Mouse (Mus musculus): ENCODE measurements around the gene 4930415O20Rik. TPM values are rescaled to one million over a fixed set of nuclear protein-coding genes. Genes with fewer than 3 reads are reported as not detected.

Gene 4930415O20Rik
- polyA plus RNA-seq, 1 experiment from 2014 or later = not detected

DNA sequence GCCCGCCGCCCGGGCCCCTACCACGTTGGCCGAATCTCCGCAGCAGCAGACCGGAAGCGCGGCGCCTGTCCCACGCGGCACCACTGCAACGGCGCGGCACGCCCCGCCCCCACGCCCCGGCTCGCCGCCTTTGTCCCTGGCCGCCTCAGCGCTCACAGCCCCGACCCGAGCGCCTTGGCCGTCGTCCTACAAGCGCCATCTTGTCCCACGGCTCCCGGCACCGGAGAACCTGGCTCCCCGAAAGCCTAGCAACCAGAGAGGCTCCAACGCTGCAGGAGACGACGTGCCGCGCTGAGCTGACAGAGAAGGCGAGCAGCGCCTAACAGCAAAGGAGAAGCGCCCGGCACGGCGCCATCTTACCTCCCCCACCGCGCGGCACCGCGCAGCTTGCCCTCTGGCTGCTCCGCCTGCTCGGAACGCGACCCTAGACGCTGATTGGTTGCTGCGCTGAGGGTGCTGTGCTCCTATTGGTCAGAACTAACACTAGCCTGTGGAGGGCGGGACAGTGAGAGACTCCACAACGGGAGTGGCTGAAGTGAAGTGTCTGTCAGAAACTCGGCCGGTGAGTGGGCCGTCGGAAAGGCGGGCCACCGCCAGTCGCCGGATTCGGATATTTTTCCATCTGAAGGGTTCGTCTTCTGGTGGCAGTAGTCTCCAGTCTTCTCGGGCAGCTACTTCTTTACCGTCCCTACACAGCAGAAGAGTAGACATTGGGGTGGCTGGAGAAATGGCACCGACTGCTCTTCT, 36.8 kb upstream of the 4930415O20Rik start, which contains the start of gene Kansl2:
Gene Kansl2 (minus strand): TSS at position 384 of the 747 bp plus-strand sequence.
- Histone ChIP-seq H3K4me3 (ENCODE audit: low read depth, low read length) (peak within 1 kb of the TSS; percentile 81), H3K27ac (replicated peaks; ENCODE audit: low read depth, low read length) (peak within 1 kb of the TSS; percentile 94), H3K4me1 (ENCODE audit: control insufficient read depth, insufficient read depth, low read length) (no peaks in the 10 kb centered on the region), H3K9ac (replicated peaks; ENCODE audit: low read length) (peak within 1 kb of the TSS; percentile 96), H3K9me3 (replicated peaks; ENCODE audit: control insufficient read depth, low read length) (no peaks in the 10 kb centered on the region), H3K27me3 (ENCODE audit: control insufficient read depth, insufficient read depth, low read length) (no peaks in the 10 kb centered on the region), H3K4me2 (ENCODE audit: low read depth, low read length) (peak within 1 kb of the TSS; percentile 61), H3K36me3 (replicated peaks; ENCODE audit: control insufficient read depth, insufficient read depth, low read depth, low read length) (peaks cover 9% of the 10 kb centered on the region)
- under 1% methylated on average over 67 of the region's 70 CpGs for WGBS
- DNase-seq (ENCODE audit: low spot score) = peak; percentile 99
- peak; percentile 100 for ATAC-seq (replicated peaks; ENCODE audit: insufficient number of reproducible peaks, low FRiP score, low TSS enrichment, low read depth)

DNA sequence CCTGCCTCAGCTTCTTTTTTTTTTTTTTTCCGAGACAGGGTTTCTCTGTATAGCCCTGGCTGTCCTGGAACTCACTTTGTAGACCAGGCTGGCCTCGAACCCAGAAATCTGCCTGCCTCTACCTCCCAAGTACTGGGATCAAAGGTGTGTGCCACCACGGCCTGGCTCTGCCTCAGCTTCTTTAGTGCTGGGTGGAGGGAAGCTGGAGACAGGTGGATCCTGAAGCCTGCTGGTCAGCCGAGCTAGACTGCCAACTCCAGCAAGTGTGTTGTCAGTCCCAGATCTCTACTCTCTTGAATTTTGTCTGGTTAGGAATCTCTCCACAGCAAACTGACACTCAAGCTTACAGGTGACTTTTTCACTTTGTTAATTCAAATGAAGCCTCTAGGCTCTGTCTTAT, 34.9 kb upstream of the 4930415O20Rik start:
- ATAC-seq (replicated peaks; ENCODE audit: insufficient number of reproducible peaks, low FRiP score, low TSS enrichment, low read depth) (no peak), DNase-seq (ENCODE audit: low spot score) (no peak)
- Histone ChIP-seq H3K27ac (replicated peaks; ENCODE audit: low read depth, low read length) (no peak overlapping the region), H3K4me1 (ENCODE audit: control insufficient read depth, insufficient read depth, low read length) (no peaks in the 10 kb centered on the region), H3K9me3 (replicated peaks; ENCODE audit: control insufficient read depth, low read length) (no peaks in the 10 kb centered on the region), H3K36me3 (replicated peaks; ENCODE audit: control insufficient read depth, insufficient read depth, low read depth, low read length) (peaks cover 8% of the 10 kb centered on the region), H3K27me3 (ENCODE audit: control insufficient read depth, insufficient read depth, low read length) (no peaks in the 10 kb centered on the region), H3K4me3 (ENCODE audit: low read depth, low read length) (no peak overlapping the region), H3K9ac (replicated peaks; ENCODE audit: low read length) (no peak overlapping the region), H3K4me2 (ENCODE audit: low read depth, low read length) (no peak overlapping the region)
- WGBS = 81% methylated on average over 4 of the region's 4 CpGs

DNA sequence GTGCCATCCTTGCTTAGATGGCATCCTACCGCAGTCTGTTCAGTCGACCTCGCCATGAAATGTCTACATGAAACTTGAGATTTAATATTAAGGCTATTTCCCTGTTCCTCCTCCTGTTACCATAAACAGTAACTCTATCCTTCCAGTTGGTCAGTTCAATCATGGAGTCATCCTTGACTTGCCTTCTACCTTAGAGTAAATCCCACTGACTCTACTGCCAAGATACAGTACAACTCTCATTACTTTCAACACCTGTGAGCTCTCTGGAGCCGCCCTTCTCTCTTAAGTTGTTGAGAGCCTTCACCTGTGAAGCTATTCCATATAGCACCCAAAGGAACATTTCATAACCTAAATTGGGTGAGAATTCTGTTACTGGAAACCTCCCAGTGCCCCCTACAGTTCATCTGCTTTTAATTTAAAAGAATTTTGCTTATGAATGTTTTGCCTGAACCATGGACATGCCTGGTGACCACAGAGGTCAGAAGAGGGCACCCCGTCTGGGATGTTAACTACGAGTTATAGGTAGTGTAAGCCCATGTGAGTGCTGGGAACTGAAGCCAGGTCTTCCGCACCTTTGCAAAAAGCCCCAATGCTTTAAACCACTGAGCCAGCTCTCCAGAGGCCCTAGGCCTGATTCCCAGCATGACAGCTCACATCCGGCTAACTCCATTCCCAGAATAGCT, 33.8 kb upstream of the 4930415O20Rik start:
- H3K4me3 ChIP-seq (ENCODE audit: low read depth, low read length) = no peak overlapping the region
- DNase-seq (ENCODE audit: low spot score) (no peak), ATAC-seq (replicated peaks; ENCODE audit: insufficient number of reproducible peaks, low FRiP score, low TSS enrichment, low read depth) (no peak)
- 81% methylated on average over 8 of the region's 8 CpGs for WGBS
- H3K27me3 ChIP-seq (ENCODE audit: control insufficient read depth, insufficient read depth, low read length) = no peaks in the 10 kb centered on the region
- H3K9me3 ChIP-seq (replicated peaks; ENCODE audit: control insufficient read depth, low read length) = no peaks in the 10 kb centered on the region
- peaks cover 4% of the 10 kb centered on the region for H3K36me3 ChIP-seq (replicated peaks; ENCODE audit: control insufficient read depth, insufficient read depth, low read depth, low read length)
- H3K27ac ChIP-seq (replicated peaks; ENCODE audit: low read depth, low read length) = no peak overlapping the region
- H3K4me1 ChIP-seq (ENCODE audit: control insufficient read depth, insufficient read depth, low read length) = no peaks in the 10 kb centered on the region
- no peak overlapping the region for H3K4me2 ChIP-seq (ENCODE audit: low read depth, low read length)
- H3K9ac ChIP-seq (replicated peaks; ENCODE audit: low read length) = no peak overlapping the region

DNA sequence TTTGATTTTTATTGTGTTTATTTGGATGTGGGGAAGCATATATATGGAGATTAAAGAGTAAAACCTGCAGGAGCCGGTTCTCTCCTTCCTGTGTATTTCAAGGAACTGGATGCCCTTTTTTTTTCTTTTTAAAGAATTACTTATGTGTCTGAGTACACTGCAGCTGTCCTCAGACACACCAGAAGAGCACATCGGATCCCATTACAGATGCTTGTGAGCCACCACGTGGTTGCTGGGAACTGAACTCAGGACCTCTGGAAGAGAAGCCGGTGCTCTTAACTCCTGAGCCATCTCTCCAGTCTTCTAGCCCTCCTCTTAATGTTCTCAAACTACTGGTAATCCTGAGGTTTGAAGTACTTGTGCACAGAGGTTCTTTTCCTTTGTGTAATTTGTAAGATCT, 32.9 kb upstream of the 4930415O20Rik start:
- Histone ChIP-seq H3K9ac (replicated peaks; ENCODE audit: low read length) (no peak overlapping the region), H3K4me2 (ENCODE audit: low read depth, low read length) (no peak overlapping the region), H3K27me3 (ENCODE audit: control insufficient read depth, insufficient read depth, low read length) (no peaks in the 10 kb centered on the region), H3K4me1 (ENCODE audit: control insufficient read depth, insufficient read depth, low read length) (no peaks in the 10 kb centered on the region), H3K36me3 (replicated peaks; ENCODE audit: control insufficient read depth, insufficient read depth, low read depth, low read length) (peaks cover 7% of the 10 kb centered on the region), H3K4me3 (ENCODE audit: low read depth, low read length) (no peak overlapping the region), H3K9me3 (replicated peaks; ENCODE audit: control insufficient read depth, low read length) (no peaks in the 10 kb centered on the region), H3K27ac (replicated peaks; ENCODE audit: low read depth, low read length) (no peak overlapping the region)
- 74% methylated on average over 4 of the region's 4 CpGs for WGBS
- ATAC-seq (replicated peaks; ENCODE audit: insufficient number of reproducible peaks, low FRiP score, low TSS enrichment, low read depth) = no peak
- no peak for DNase-seq (ENCODE audit: low spot score)

DNA sequence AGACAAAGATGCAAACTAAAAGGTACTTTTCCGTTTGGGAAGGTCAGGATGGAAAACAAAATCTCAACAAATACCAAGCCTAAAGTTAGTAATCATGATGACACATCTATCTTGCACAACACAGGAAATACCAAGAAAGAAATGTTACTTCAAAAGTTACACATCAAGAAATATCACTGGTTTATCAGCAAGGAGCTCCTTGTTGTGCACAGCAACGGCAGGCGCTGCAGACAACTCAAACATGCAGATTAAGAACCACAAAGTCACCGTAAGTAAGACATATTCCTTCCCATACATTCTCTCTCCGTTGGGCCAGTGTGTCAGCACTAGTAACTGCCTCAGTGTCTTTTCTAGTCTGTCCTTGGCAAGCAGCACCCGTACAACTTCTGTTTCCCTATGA, 29.7 kb upstream of the 4930415O20Rik start:
- H3K9ac ChIP-seq (replicated peaks; ENCODE audit: low read length) = no peak overlapping the region
- H3K4me1 ChIP-seq (ENCODE audit: control insufficient read depth, insufficient read depth, low read length) = no peaks in the 10 kb centered on the region
- no peak overlapping the region for H3K4me2 ChIP-seq (ENCODE audit: low read depth, low read length)
- H3K27ac ChIP-seq (replicated peaks; ENCODE audit: low read depth, low read length) = no peak overlapping the region
- H3K36me3 ChIP-seq (replicated peaks; ENCODE audit: control insufficient read depth, insufficient read depth, low read depth, low read length) = peaks cover 24% of the 10 kb centered on the region
- H3K4me3 ChIP-seq (ENCODE audit: low read depth, low read length) = no peak overlapping the region
- 92% methylated on average over 6 of the region's 6 CpGs for WGBS
- no peak for ATAC-seq (replicated peaks; ENCODE audit: insufficient number of reproducible peaks, low FRiP score, low TSS enrichment, low read depth)
- no peaks in the 10 kb centered on the region for H3K9me3 ChIP-seq (replicated peaks; ENCODE audit: control insufficient read depth, low read length)
- no peak for DNase-seq (ENCODE audit: low spot score)
- no peaks in the 10 kb centered on the region for H3K27me3 ChIP-seq (ENCODE audit: control insufficient read depth, insufficient read depth, low read length)

DNA sequence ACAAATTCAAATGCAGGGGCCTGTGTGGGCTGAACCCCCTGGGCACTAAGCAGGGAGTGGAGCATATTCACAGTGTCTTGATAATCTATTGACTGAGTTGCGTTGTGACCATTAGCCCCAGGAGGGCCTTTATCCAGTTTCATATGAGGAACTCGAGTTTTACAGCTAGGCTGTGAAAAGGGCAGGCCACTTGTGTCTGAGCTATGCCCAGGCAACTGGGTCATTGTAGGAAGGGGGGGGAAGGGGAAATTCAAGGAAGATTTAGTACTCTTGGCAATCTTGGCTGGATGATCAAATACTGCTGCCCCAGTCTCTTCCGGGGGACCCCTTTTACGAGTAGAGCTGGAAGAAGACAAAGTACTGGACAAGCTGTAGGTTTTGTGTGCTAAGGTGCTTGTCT, 27.5 kb upstream of the 4930415O20Rik start:
- WGBS = 94% methylated on average over 4 of the region's 4 CpGs
- H3K36me3 ChIP-seq (replicated peaks; ENCODE audit: control insufficient read depth, insufficient read depth, low read depth, low read length) = peaks cover 24% of the 10 kb centered on the region
- H3K27ac ChIP-seq (replicated peaks; ENCODE audit: low read depth, low read length) = no peak overlapping the region
- ATAC-seq (replicated peaks; ENCODE audit: insufficient number of reproducible peaks, low FRiP score, low TSS enrichment, low read depth) (no peak), DNase-seq (ENCODE audit: low spot score) (no peak)
- no peak overlapping the region for H3K9ac ChIP-seq (replicated peaks; ENCODE audit: low read length)
- no peaks in the 10 kb centered on the region for H3K9me3 ChIP-seq (replicated peaks; ENCODE audit: control insufficient read depth, low read length)
- no peaks in the 10 kb centered on the region for H3K4me1 ChIP-seq (ENCODE audit: control insufficient read depth, insufficient read depth, low read length)
- H3K4me2 ChIP-seq (ENCODE audit: low read depth, low read length) = no peak overlapping the region
- H3K27me3 ChIP-seq (ENCODE audit: control insufficient read depth, insufficient read depth, low read length) = no peaks in the 10 kb centered on the region
- H3K4me3 ChIP-seq (ENCODE audit: low read depth, low read length) = no peak overlapping the region

DNA sequence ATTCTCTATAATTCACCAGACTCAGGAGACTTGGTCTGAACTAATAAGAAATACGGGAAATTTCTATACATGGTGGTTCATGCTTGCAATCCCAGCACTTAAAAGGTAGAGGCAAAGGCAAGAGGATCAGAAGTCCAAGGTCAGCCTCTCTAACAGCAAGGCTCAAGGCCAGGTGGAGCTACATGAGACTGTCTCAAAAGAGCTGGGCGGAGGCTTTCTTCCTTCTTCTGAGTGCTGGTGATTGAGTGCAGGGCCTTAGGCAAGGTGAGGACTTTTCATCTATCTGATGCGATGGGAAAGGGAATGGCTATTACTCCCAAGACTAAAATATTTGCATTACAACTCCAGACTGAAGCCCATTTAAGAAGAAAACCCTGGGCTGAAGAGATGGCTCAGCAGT, 25.7 kb upstream of the 4930415O20Rik start:
- ATAC-seq (replicated peaks; ENCODE audit: insufficient number of reproducible peaks, low FRiP score, low TSS enrichment, low read depth) (no peak), DNase-seq (ENCODE audit: low spot score) (no peak)
- peaks cover 21% of the 10 kb centered on the region for H3K36me3 ChIP-seq (replicated peaks; ENCODE audit: control insufficient read depth, insufficient read depth, low read depth, low read length)
- no peaks in the 10 kb centered on the region for H3K4me1 ChIP-seq (ENCODE audit: control insufficient read depth, insufficient read depth, low read length)
- no peak overlapping the region for H3K27ac ChIP-seq (replicated peaks; ENCODE audit: low read depth, low read length)
- H3K9ac ChIP-seq (replicated peaks; ENCODE audit: low read length) = no peak overlapping the region
- no peaks in the 10 kb centered on the region for H3K27me3 ChIP-seq (ENCODE audit: control insufficient read depth, insufficient read depth, low read length)
- H3K9me3 ChIP-seq (replicated peaks; ENCODE audit: control insufficient read depth, low read length) = no peaks in the 10 kb centered on the region
- 94% methylated on average over 3 of the region's 3 CpGs for WGBS
- H3K4me2 ChIP-seq (ENCODE audit: low read depth, low read length) = no peak overlapping the region
- H3K4me3 ChIP-seq (ENCODE audit: low read depth, low read length) = no peak overlapping the region

DNA sequence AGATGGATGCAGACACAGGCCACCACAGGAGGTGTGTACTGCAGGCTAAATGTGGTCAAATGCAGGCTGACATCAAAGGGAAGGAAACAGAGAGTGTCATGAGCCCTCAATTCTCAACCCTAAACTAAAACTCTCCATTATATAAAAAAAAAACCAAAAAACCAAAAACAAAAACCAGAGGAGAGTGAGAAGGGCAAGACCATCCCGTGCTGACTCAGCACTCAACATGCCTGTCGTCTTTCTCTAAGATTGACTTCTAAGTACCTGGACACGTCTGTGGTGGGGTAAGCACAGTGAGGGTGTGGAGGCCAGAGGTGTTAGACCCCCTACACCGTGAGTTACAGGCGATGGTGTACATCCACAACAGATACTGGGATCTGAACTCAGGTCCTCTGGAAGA, 24.0 kb upstream of the 4930415O20Rik start:
- Histone ChIP-seq H3K9ac (replicated peaks; ENCODE audit: low read length) (no peak overlapping the region), H3K4me2 (ENCODE audit: low read depth, low read length) (no peak overlapping the region), H3K27ac (replicated peaks; ENCODE audit: low read depth, low read length) (no peak overlapping the region), H3K36me3 (replicated peaks; ENCODE audit: control insufficient read depth, insufficient read depth, low read depth, low read length) (peaks cover 29% of the 10 kb centered on the region), H3K9me3 (replicated peaks; ENCODE audit: control insufficient read depth, low read length) (no peaks in the 10 kb centered on the region), H3K4me1 (ENCODE audit: control insufficient read depth, insufficient read depth, low read length) (no peaks in the 10 kb centered on the region), H3K27me3 (ENCODE audit: control insufficient read depth, insufficient read depth, low read length) (no peaks in the 10 kb centered on the region), H3K4me3 (ENCODE audit: low read depth, low read length) (no peak overlapping the region)
- WGBS = 93% methylated on average over 5 of the region's 5 CpGs
- no peak for ATAC-seq (replicated peaks; ENCODE audit: insufficient number of reproducible peaks, low FRiP score, low TSS enrichment, low read depth)
- no peak for DNase-seq (ENCODE audit: low spot score)

Measured in embryonic facial prominence, embryonic 11.5 days (tissue).